Mouse (Mus musculus): ENCODE data around the gene Abcd2. TPM values are rescaled to one million over a fixed set of nuclear protein-coding genes. Genes with fewer than 3 reads are reported as not detected.

The Abcd2 gene
- total RNA-seq, 1 experiment, result 0.04 TPM

- Histone ChIP-seq H3K4me3 (ENCODE audit: insufficient read depth in 1 of 2, low read depth in 1 of 2, low read length in 2 of 2, poor library complexity in 1 of 2, severe bottlenecking in 1 of 2) (no peak overlapping the region), H3K9ac (ENCODE audit: insufficient read depth, low read depth, low read length, poor library complexity, severe bottlenecking) (no peak overlapping the region), H3K36me3 (ENCODE audit: control insufficient read depth, insufficient read depth, low read length, poor library complexity, severe bottlenecking) (no peaks in the 10 kb centered on the region), H3K4me1 (ENCODE audit: control insufficient read depth in 2 of 2, insufficient read depth in 2 of 2, low read length in 2 of 2, poor library complexity in 1 of 2) (no peaks in the 10 kb centered on the region), H3K27ac (ENCODE audit: insufficient read depth, low read depth, low read length, poor library complexity, severe bottlenecking) (no peak overlapping the region), H3K9me3 (ENCODE audit: control insufficient read depth, insufficient read depth, low read depth, low read length) (no peaks in the 10 kb centered on the region)
- DNase-seq (ENCODE audit: low read depth, low spot score), result no peak
- in situ Hi-C loops (cut with MboI; ENCODE audit: low sequenced_read_pairs in 2 of 2, unreplicated experiment in 2 of 2), result no loop called here
- TF ChIP-seq ZC3H11A (IDR thresholded peaks at IDR 0.05; ENCODE audit: borderline replicate concordance, low read depth, low read length) (no peak), HCFC1 (IDR thresholded peaks at IDR 0.05; ENCODE audit: borderline replicate concordance, insufficient read depth, low read length) (no peak), CHD2 (IDR thresholded peaks at IDR 0.05; ENCODE audit: low read depth, low read length) (no peak), ZNF384 (IDR thresholded peaks at IDR 0.05; ENCODE audit: low read depth, low read length) (no peak), MAFK (IDR thresholded peaks at IDR 0.05; ENCODE audit: insufficient read depth, low read depth, low read length) (no peak)
Measured at GRCm38 (mm10) chr15:91179911-91180622, 11.5 kb downstream of the Abcd2 start.

- Histone ChIP-seq H3K9ac (ENCODE audit: insufficient read depth, low read depth, low read length, poor library complexity, severe bottlenecking) (no peak overlapping the region), H3K4me1 (ENCODE audit: control insufficient read depth in 2 of 2, insufficient read depth in 2 of 2, low read length in 2 of 2, poor library complexity in 1 of 2) (no peaks in the 10 kb centered on the region), H3K9me3 (ENCODE audit: control insufficient read depth, insufficient read depth, low read depth, low read length) (no peaks in the 10 kb centered on the region), H3K27ac (ENCODE audit: insufficient read depth, low read depth, low read length, poor library complexity, severe bottlenecking) (no peak overlapping the region), H3K36me3 (ENCODE audit: control insufficient read depth, insufficient read depth, low read length, poor library complexity, severe bottlenecking) (no peaks in the 10 kb centered on the region), H3K4me3 (ENCODE audit: insufficient read depth in 1 of 2, low read depth in 1 of 2, low read length in 2 of 2, poor library complexity in 1 of 2, severe bottlenecking in 1 of 2) (no peak overlapping the region)
- TF ChIP-seq MAFK (IDR thresholded peaks at IDR 0.05; ENCODE audit: insufficient read depth, low read depth, low read length) (no peak), ZNF384 (IDR thresholded peaks at IDR 0.05; ENCODE audit: low read depth, low read length) (no peak), HCFC1 (IDR thresholded peaks at IDR 0.05; ENCODE audit: borderline replicate concordance, insufficient read depth, low read length) (no peak), ZC3H11A (IDR thresholded peaks at IDR 0.05; ENCODE audit: borderline replicate concordance, low read depth, low read length) (no peak)
- no peak for DNase-seq (ENCODE audit: low read depth, low spot score)
- in situ Hi-C loops (cut with MboI; ENCODE audit: low sequenced_read_pairs in 2 of 2, unreplicated experiment in 2 of 2), result no loop called here
Measured at GRCm38 (mm10) chr15:91178656-91179314, 12.8 kb downstream of the Abcd2 start.

GRCm38 (mm10) chr15:91172193-91172592 is 19.4 kb downstream of the Abcd2 start:
- H3K27ac ChIP-seq (ENCODE audit: insufficient read depth, low read depth, low read length, poor library complexity, severe bottlenecking), result no peak overlapping the region
- no peak overlapping the region for H3K9ac ChIP-seq (ENCODE audit: insufficient read depth, low read depth, low read length, poor library complexity, severe bottlenecking)
- H3K36me3 ChIP-seq (ENCODE audit: control insufficient read depth, insufficient read depth, low read length, poor library complexity, severe bottlenecking), result no peaks in the 10 kb centered on the region
- no peak for TF ChIP-seq ZC3H11A (IDR thresholded peaks at IDR 0.05; ENCODE audit: borderline replicate concordance, low read depth, low read length)
- no peak for TF ChIP-seq ZNF384 (IDR thresholded peaks at IDR 0.05; ENCODE audit: low read depth, low read length)
- no peak for TF ChIP-seq CHD2 (IDR thresholded peaks at IDR 0.05; ENCODE audit: low read depth, low read length)
- no peak for TF ChIP-seq HCFC1 (IDR thresholded peaks at IDR 0.05; ENCODE audit: borderline replicate concordance, insufficient read depth, low read length)
- no peak for TF ChIP-seq MAFK (IDR thresholded peaks at IDR 0.05; ENCODE audit: insufficient read depth, low read depth, low read length)
- DNase-seq (ENCODE audit: low read depth, low spot score), result no peak
- no peaks in the 10 kb centered on the region for H3K9me3 ChIP-seq (ENCODE audit: control insufficient read depth, insufficient read depth, low read depth, low read length)
- no peak overlapping the region for H3K4me3 ChIP-seq (ENCODE audit: insufficient read depth in 1 of 2, low read depth in 1 of 2, low read length in 2 of 2, poor library complexity in 1 of 2, severe bottlenecking in 1 of 2)
- no peaks in the 10 kb centered on the region for H3K4me1 ChIP-seq (ENCODE audit: control insufficient read depth in 2 of 2, insufficient read depth in 2 of 2, low read length in 2 of 2, poor library complexity in 1 of 2)
- in situ Hi-C loops (cut with MboI; ENCODE audit: low sequenced_read_pairs in 2 of 2, unreplicated experiment in 2 of 2), result no loop called here

GRCm38 (mm10) chr15:91171332-91171731 is 20.3 kb downstream of the Abcd2 start:
- in situ Hi-C loops (cut with MboI; ENCODE audit: low sequenced_read_pairs in 2 of 2, unreplicated experiment in 2 of 2), result no loop called here
- Histone ChIP-seq H3K4me3 (ENCODE audit: insufficient read depth in 1 of 2, low read depth in 1 of 2, low read length in 2 of 2, poor library complexity in 1 of 2, severe bottlenecking in 1 of 2) (no peak overlapping the region), H3K36me3 (ENCODE audit: control insufficient read depth, insufficient read depth, low read length, poor library complexity, severe bottlenecking) (no peaks in the 10 kb centered on the region), H3K4me1 (ENCODE audit: control insufficient read depth in 2 of 2, insufficient read depth in 2 of 2, low read length in 2 of 2, poor library complexity in 1 of 2) (no peaks in the 10 kb centered on the region), H3K9ac (ENCODE audit: insufficient read depth, low read depth, low read length, poor library complexity, severe bottlenecking) (no peak overlapping the region), H3K9me3 (ENCODE audit: control insufficient read depth, insufficient read depth, low read depth, low read length) (no peaks in the 10 kb centered on the region), H3K27ac (ENCODE audit: insufficient read depth, low read depth, low read length, poor library complexity, severe bottlenecking) (no peak overlapping the region)
- no peak for TF ChIP-seq ZNF384 (IDR thresholded peaks at IDR 0.05; ENCODE audit: low read depth, low read length)
- TF ChIP-seq ZC3H11A (IDR thresholded peaks at IDR 0.05; ENCODE audit: borderline replicate concordance, low read depth, low read length), result no peak
- TF ChIP-seq HCFC1 (IDR thresholded peaks at IDR 0.05; ENCODE audit: borderline replicate concordance, insufficient read depth, low read length), result no peak
- no peak for TF ChIP-seq MAFK (IDR thresholded peaks at IDR 0.05; ENCODE audit: insufficient read depth, low read depth, low read length)
- no peak for TF ChIP-seq CHD2 (IDR thresholded peaks at IDR 0.05; ENCODE audit: low read depth, low read length)
- no peak for DNase-seq (ENCODE audit: low read depth, low spot score)
